Mouse (Mus musculus): ENCODE data around the gene Arhgef28. TPM values are rescaled to one million over a fixed set of nuclear protein-coding genes. Genes with fewer than 3 reads are reported as not detected.
A peak's percentile ranks its signal among the peaks of the same experiment; 100 is the strongest.

Gene Arhgef28
- total and polyA plus RNA-seq, 2 experiments from 2014 or later = 21.9 to 28.4 TPM

DNA sequence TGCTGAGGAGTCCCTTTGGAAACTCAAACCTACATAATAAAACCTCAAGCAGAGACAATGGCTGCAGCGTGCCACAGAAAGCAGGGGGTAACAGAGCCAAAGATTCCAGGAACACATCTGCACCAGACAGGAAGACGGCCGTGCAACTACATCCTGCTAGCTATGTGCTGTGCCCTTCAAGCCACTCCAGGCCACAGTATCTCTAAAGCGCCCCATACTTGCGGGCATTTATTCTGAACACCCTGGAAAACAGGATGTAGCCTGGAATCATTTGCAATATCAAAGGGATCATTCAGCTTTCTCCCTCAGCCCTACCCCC lies 174.6 kb downstream of the Arhgef28 start:
- no peak overlapping the region for H3K27ac ChIP-seq

GRCm38 (mm10) chr13:98030959-98031641 lies 175.1 kb downstream of the Arhgef28 start:
- Histone ChIP-seq H3K36me3 (ENCODE audit: insufficient read depth, low read length) (no peaks in the 10 kb centered on the region), H3K4me3 (ENCODE audit: low read length) (0 out of 2 replicates have a peak overlapping the region, but pooled peaks have one; percentile 14), H3K4me2 (ENCODE audit: low read depth, low read length) (peak overlapping the region; percentile 37; the same call in 1 of the 2 replicates), H3K9ac (replicated peaks; ENCODE audit: low read length) (no peak overlapping the region), H3K4me1 (ENCODE audit: insufficient read depth, low read length) (no peaks in the 10 kb centered on the region), H3K9me3 (ENCODE audit: low read length) (no peaks in the 10 kb centered on the region), H3K27ac (no peak overlapping the region), H3K27me3 (ENCODE audit: insufficient read depth, low read length) (no peaks in the 10 kb centered on the region)
- WGBS = 13% methylated on average over 16 of the region's 16 CpGs
- ATAC-seq (peak; percentile 77), DNase-seq (ENCODE audit: low spot score) (peak; percentile 95)
- peak; percentile 96 for TF ChIP-seq CTCF (IDR thresholded peaks at IDR 0.05; ENCODE audit: low read depth)

More for the DNA sequence above, 174.6 kb downstream of the Arhgef28 start:
- peak overlapping the region; percentile 37; the same call in 1 of the 2 replicates for H3K4me2 ChIP-seq (ENCODE audit: low read depth, low read length)
- H3K9ac ChIP-seq (replicated peaks; ENCODE audit: low read length) = no peak overlapping the region
- no peaks in the 10 kb centered on the region for H3K36me3 ChIP-seq (ENCODE audit: insufficient read depth, low read length)
- DNase-seq (ENCODE audit: low spot score) (no peak), ATAC-seq (peak; percentile 27)
- WGBS = 35% methylated on average over 5 of the region's 5 CpGs
- H3K27me3 ChIP-seq (ENCODE audit: insufficient read depth, low read length) = no peaks in the 10 kb centered on the region
- H3K4me3 ChIP-seq (ENCODE audit: low read length) = 0 out of 2 replicates have a peak overlapping the region, but pooled peaks have one; percentile 14
- no peaks in the 10 kb centered on the region for H3K4me1 ChIP-seq (ENCODE audit: insufficient read depth, low read length)
- TF ChIP-seq CTCF (IDR thresholded peaks at IDR 0.05; ENCODE audit: low read depth) = no peak
- H3K9me3 ChIP-seq (ENCODE audit: low read length) = no peaks in the 10 kb centered on the region

- ATAC-seq (peak; percentile 12; the same call in 1 of the 2 replicates), DNase-seq (ENCODE audit: low spot score) (no peak)
- no peaks in the 10 kb centered on the region for H3K4me1 ChIP-seq (ENCODE audit: insufficient read depth, low read length)
- H3K27me3 ChIP-seq (ENCODE audit: insufficient read depth, low read length) = no peaks in the 10 kb centered on the region
- H3K9me3 ChIP-seq (ENCODE audit: low read length) = no peaks in the 10 kb centered on the region
- no peak overlapping the region for H3K4me3 ChIP-seq (ENCODE audit: low read length)
- TF ChIP-seq CTCF (IDR thresholded peaks at IDR 0.05; ENCODE audit: low read depth) = no peak
- WGBS = 13% methylated on average over 5 of the region's 5 CpGs
- H3K4me2 ChIP-seq (ENCODE audit: low read depth, low read length) = no peak overlapping the region
- no peak overlapping the region for H3K27ac ChIP-seq
- no peak overlapping the region for H3K9ac ChIP-seq (replicated peaks; ENCODE audit: low read length)
- H3K36me3 ChIP-seq (ENCODE audit: insufficient read depth, low read length) = no peaks in the 10 kb centered on the region
Observed at GRCm38 (mm10) chr13:98030041-98030440, 176.2 kb downstream of the Arhgef28 start.

- no peaks in the 10 kb centered on the region for H3K4me1 ChIP-seq (ENCODE audit: insufficient read depth, low read length)
- ATAC-seq (peak; percentile 55; the same call in 1 of the 2 replicates), DNase-seq (ENCODE audit: low spot score) (peak; percentile 56)
- H3K9ac ChIP-seq (replicated peaks; ENCODE audit: low read length) = no peak overlapping the region
- no peak overlapping the region for H3K27ac ChIP-seq
- H3K4me3 ChIP-seq (ENCODE audit: low read length) = no peak overlapping the region
- no peaks in the 10 kb centered on the region for H3K9me3 ChIP-seq (ENCODE audit: low read length)
- WGBS = 21% methylated on average over 6 of the region's 6 CpGs
- H3K36me3 ChIP-seq (ENCODE audit: insufficient read depth, low read length) = no peaks in the 10 kb centered on the region
- no peak for TF ChIP-seq CTCF (IDR thresholded peaks at IDR 0.05; ENCODE audit: low read depth)
- no peak overlapping the region for H3K4me2 ChIP-seq (ENCODE audit: low read depth, low read length)
- no peaks in the 10 kb centered on the region for H3K27me3 ChIP-seq (ENCODE audit: insufficient read depth, low read length)
Observed at GRCm38 (mm10) chr13:98028711-98029250, 177.5 kb downstream of the Arhgef28 start.

DNA sequence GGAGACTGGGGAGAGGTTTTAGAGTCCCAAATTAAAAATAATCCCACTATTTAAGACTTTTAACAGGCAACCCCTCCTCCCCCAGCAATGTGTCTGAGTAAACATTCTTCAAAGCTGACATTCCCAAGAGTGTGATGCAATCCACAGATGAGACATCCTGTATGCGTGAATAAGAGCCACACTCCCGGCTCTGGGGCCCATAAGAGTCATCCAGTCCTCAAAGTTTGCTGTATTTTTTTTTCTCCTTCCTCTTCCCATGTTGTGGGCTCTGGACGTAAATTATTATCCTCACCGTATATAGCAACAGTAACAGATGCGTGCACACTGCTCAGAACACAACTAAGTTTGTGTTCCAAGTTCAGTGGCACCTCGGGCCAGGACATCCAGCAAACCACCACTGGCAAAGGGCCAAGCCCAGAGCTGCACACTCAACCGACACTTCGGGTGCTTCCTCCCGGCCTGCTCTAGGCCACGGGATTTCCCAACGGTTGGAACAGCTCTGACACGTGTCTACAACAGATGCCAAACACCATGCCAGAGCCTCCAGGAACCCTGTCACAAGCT lies 178.5 kb downstream of the Arhgef28 start:
- Histone ChIP-seq H3K4me3 (ENCODE audit: low read length) (no peak overlapping the region), H3K27ac (no peak overlapping the region), H3K9ac (replicated peaks; ENCODE audit: low read length) (no peak overlapping the region), H3K4me1 (ENCODE audit: insufficient read depth, low read length) (no peaks in the 10 kb centered on the region), H3K27me3 (ENCODE audit: insufficient read depth, low read length) (no peaks in the 10 kb centered on the region), H3K9me3 (ENCODE audit: low read length) (no peaks in the 10 kb centered on the region), H3K36me3 (ENCODE audit: insufficient read depth, low read length) (no peaks in the 10 kb centered on the region), H3K4me2 (ENCODE audit: low read depth, low read length) (no peak overlapping the region)
- 61% methylated on average over 12 of the region's 12 CpGs for WGBS
- ATAC-seq (no peak), DNase-seq (ENCODE audit: low spot score) (no peak)
- no peak for TF ChIP-seq CTCF (IDR thresholded peaks at IDR 0.05; ENCODE audit: low read depth)

DNA sequence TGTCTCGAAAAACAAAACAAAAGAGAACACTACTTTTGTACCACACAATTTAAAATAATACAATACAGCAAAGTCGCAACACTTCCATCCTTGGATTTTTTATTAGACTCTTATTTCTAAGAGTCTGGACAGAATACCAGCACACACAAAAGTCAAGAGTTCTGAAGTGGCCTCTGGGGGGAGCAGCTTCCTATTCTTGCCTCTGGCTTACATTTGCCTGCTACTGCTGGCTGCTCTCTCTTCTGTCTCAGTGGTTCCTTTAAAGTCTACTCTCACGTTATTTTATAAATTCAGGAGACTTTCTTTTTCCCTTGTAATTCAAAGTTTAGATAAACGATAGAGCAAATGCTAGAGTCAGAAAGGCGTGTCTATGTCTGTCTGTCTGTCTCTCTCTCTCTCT lies 179.1 kb downstream of the Arhgef28 start:
- whole genome bisulfite sequencing = 80% methylated on average over 5 of the region's 5 CpGs
- no peaks in the 10 kb centered on the region for H3K36me3 ChIP-seq (ENCODE audit: insufficient read depth, low read length)
- no peak overlapping the region for H3K4me3 ChIP-seq (ENCODE audit: low read length)
- no peaks in the 10 kb centered on the region for H3K27me3 ChIP-seq (ENCODE audit: insufficient read depth, low read length)
- ATAC-seq = no peak
- no peaks in the 10 kb centered on the region for H3K9me3 ChIP-seq (ENCODE audit: low read length)
- peak; percentile 39 for TF ChIP-seq CTCF (IDR thresholded peaks at IDR 0.05; ENCODE audit: low read depth)
- DNase-seq (ENCODE audit: low spot score) = peak; percentile 42
- H3K9ac ChIP-seq (replicated peaks; ENCODE audit: low read length) = no peak overlapping the region
- H3K4me2 ChIP-seq (ENCODE audit: low read depth, low read length) = no peak overlapping the region
- H3K27ac ChIP-seq = no peak overlapping the region
- no peaks in the 10 kb centered on the region for H3K4me1 ChIP-seq (ENCODE audit: insufficient read depth, low read length)

Data from hindbrain, postnatal 0 days (tissue).